Mouse (Mus musculus) heart, adult 2 months (tissue): ENCODE measurements around the gene Diaph2. TPM values are rescaled to one million over a fixed set of nuclear protein-coding genes. Genes with fewer than 3 reads are reported as not detected.

ENCODE experiments used
- DNase-seq, 2 experiments: peaks; one replicate each; pipeline ENCODE4 v3.0.0; 2021
- H3K27ac ChIP-seq: fragments of 200-600 bp; 2 replicates; pipeline ENCODE4 v1.8.1; 2022
- H3K27me3 ChIP-seq: fragments of 200-500 bp; 2 replicates; pipeline ENCODE4 v1.6.1; 2012; ENCODE audit warnings: mild to moderate bottlenecking, low read length, inconsistent platforms, mixed read lengths; ENCODE audit not compliant: control insufficient read depth, insufficient read depth
- H3K36me3 ChIP-seq: fragments of 200-500 bp; 2 replicates; pipeline ENCODE4 v1.6.1; 2012; ENCODE audit warnings: low read length, inconsistent platforms; ENCODE audit not compliant: control insufficient read depth, insufficient read depth
- H3K4me1 ChIP-seq: fragments of 200-500 bp; 2 replicates; pipeline ENCODE4 v1.6.1; 2011; ENCODE audit warnings: low read length; ENCODE audit not compliant: control insufficient read depth, insufficient read depth
- H3K4me3 ChIP-seq: fragments of 200-600 bp; 2 replicates; pipeline ENCODE4 v1.8.1; 2022
- H3K79me2 ChIP-seq: fragments of 200-500 bp; replicated peaks from 2 replicates; pipeline ENCODE4 v1.6.1; 2012; ENCODE audit warnings: mild to moderate bottlenecking, inconsistent platforms, low read length, moderate library complexity, mixed read lengths; ENCODE audit not compliant: control insufficient read depth, insufficient read depth
- H3K9ac ChIP-seq: fragments of 200-500 bp; 2 replicates; pipeline ENCODE4 v1.6.1; 2012; ENCODE audit warnings: low read depth, mild to moderate bottlenecking, control low read depth, inconsistent platforms, low read length, mixed read lengths
- CTCF ChIP-seq: fragments of 200-600 bp; IDR thresholded peaks from 2 replicates; pipeline ENCODE4 v1.8.1; 2022; ENCODE audit warnings: antibody characterized with exemption, mild to moderate bottlenecking, moderate library complexity
- EP300 ChIP-seq: fragments of 200-500 bp; IDR thresholded peaks from 2 replicates; pipeline ENCODE4 v1.6.1; 2011; ENCODE audit warnings: low read depth, low read length, control low read depth; ENCODE audit not compliant: insufficient read depth
- POLR2A ChIP-seq: fragments of 200-500 bp; IDR thresholded peaks from 2 replicates; pipeline ENCODE4 v1.6.1; 2011; ENCODE audit warnings: mild to moderate bottlenecking, low read depth, low read length, control low read depth; ENCODE audit not compliant: insufficient read depth
- WGBS: fragments of 180-500 bp; shearing (Covaris S2); methylation state at CpG from one replicate; pipeline ENCODE4 v1.1.7; 2018; 5-methylcytosine and 5-hydroxymethylcytosine counted together
- intact Hi-C: fragments of 180-260 bp; cut with DNase I; formaldehyde crosslinking; loops from one replicate; pipeline ENCODE4 v1.15.1; 2025
- polyA plus RNA-seq: library from polyadenylated mRNA; depleted of rRNA; stranded (reverse); fragments of >200 nt; gene quantifications from 2 replicates; pipeline ENCODE4 v1.2.3, GENCODE M21; 2012
- total RNA-seq, 2 experiments: library from RNA; stranded (reverse); gene quantifications; 2 replicates each; pipeline ENCODE4 v1.2.3; 2021

The Diaph2 gene
- total and polyA plus RNA-seq, 3 experiments: 3.5 to 13.5 (median 10.7) TPM

GRCm38 (mm10) chrX:129762649-129763048, 13.1 kb downstream of the Diaph2 start:
- intact Hi-C loops: no loop called here
- no peaks in the 10 kb centered on the region for H3K27me3 ChIP-seq
- TF ChIP-seq CTCF (no peak), POLR2A (no peak), EP300 (no peak)
- 79% methylated on average over 2 of the region's 2 CpGs for WGBS
- H3K36me3 ChIP-seq: peaks cover 2% of the 10 kb centered on the region; the same call in 1 of the 2 replicates
- no peak overlapping the region for H3K27ac ChIP-seq
- no peaks in the 10 kb centered on the region; the same call in 1 of the 2 replicates for H3K4me1 ChIP-seq
- no peak overlapping the region for H3K4me3 ChIP-seq
- H3K79me2 ChIP-seq: no peaks in the 10 kb centered on the region
- no peak overlapping the region for H3K9ac ChIP-seq
- no peak for DNase-seq

DNA sequence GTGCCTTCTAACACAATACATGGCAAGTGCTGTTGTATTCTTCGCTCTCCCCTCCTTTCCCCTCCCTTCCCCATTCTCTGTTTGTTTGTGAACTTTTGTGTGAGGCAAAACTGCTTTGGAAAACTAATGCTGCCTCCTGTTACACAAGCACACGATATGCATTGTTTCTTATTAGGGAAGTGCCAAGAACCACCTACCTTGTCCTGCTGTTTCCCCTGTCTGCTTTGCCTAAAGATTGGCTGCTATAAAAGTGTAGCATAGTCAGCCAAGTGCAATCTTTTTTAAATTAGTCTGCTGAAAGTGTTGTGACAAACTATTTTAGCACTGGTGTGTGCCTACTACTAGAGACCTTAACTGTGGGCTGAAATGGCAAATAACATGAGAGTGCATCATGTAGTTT, 15.8 kb downstream of the Diaph2 start:
- 43% methylated on average over 2 of the region's 2 CpGs for WGBS
- DNase-seq: no peak
- Histone ChIP-seq H3K4me3 (no peak overlapping the region), H3K79me2 (no peaks in the 10 kb centered on the region), H3K27ac (no peak overlapping the region; the same call in 1 of the 2 replicates), H3K9ac (no peak overlapping the region), H3K4me1 (no peaks in the 10 kb centered on the region; the same call in 1 of the 2 replicates), H3K27me3 (no peaks in the 10 kb centered on the region), H3K36me3 (peaks cover 2% of the 10 kb centered on the region; the same call in 1 of the 2 replicates)
- TF ChIP-seq POLR2A (no peak), CTCF (no peak), EP300 (no peak)
- intact Hi-C loops: no loop called here

GRCm38 (mm10) chrX:129766811-129767210, 17.3 kb downstream of the Diaph2 start:
- H3K79me2 ChIP-seq: no peaks in the 10 kb centered on the region
- H3K27ac ChIP-seq: no peak overlapping the region
- peaks cover 2% of the 10 kb centered on the region; the same call in 1 of the 2 replicates for H3K36me3 ChIP-seq
- no peak for DNase-seq
- intact Hi-C loops: no loop called here
- TF ChIP-seq EP300 (no peak), POLR2A (no peak), CTCF (no peak)
- H3K27me3 ChIP-seq: no peaks in the 10 kb centered on the region
- H3K9ac ChIP-seq: no peak overlapping the region
- 46% methylated on average over 1 of the region's 1 CpGs for WGBS
- H3K4me1 ChIP-seq: no peaks in the 10 kb centered on the region
- H3K4me3 ChIP-seq: no peak overlapping the region

- Histone ChIP-seq H3K27me3 (no peaks in the 10 kb centered on the region), H3K36me3 (no peaks in the 10 kb centered on the region), H3K4me3 (no peak overlapping the region), H3K4me1 (no peaks in the 10 kb centered on the region), H3K27ac (no peak overlapping the region), H3K9ac (no peak overlapping the region), H3K79me2 (no peaks in the 10 kb centered on the region)
- TF ChIP-seq POLR2A (no peak), CTCF (no peak), EP300 (no peak)
- intact Hi-C loops: no loop called here
- DNase-seq: no peak
- 35% methylated on average over 2 of the region's 2 CpGs for whole genome bisulfite sequencing
These were observed 21.1 kb downstream of the Diaph2 start for GRCm38 (mm10) chrX:129770625-129771024.

- TF ChIP-seq EP300 (no peak), CTCF (no peak), POLR2A (no peak)
- DNase-seq: no peak
- WGBS: 77% methylated on average over 11 of the region's 11 CpGs
- H3K9ac ChIP-seq: no peak overlapping the region
- no peak overlapping the region for H3K4me3 ChIP-seq
- H3K79me2 ChIP-seq: no peaks in the 10 kb centered on the region
- no peaks in the 10 kb centered on the region for H3K4me1 ChIP-seq
- no peaks in the 10 kb centered on the region for H3K36me3 ChIP-seq
- no peaks in the 10 kb centered on the region for H3K27me3 ChIP-seq
- H3K27ac ChIP-seq: no peak overlapping the region
- intact Hi-C loops: no loop called here
These were observed 24.2 kb downstream of the Diaph2 start for GRCm38 (mm10) chrX:129773556-129774255.

- no peak for DNase-seq
- intact Hi-C loops: no loop called here
- Histone ChIP-seq H3K4me3 (no peak overlapping the region), H3K36me3 (no peaks in the 10 kb centered on the region), H3K9ac (no peak overlapping the region), H3K79me2 (no peaks in the 10 kb centered on the region), H3K27me3 (no peaks in the 10 kb centered on the region), H3K27ac (no peak overlapping the region), H3K4me1 (no peaks in the 10 kb centered on the region)
- TF ChIP-seq EP300 (no peak), POLR2A (no peak), CTCF (no peak)
- WGBS: 64% methylated on average over 3 of the region's 3 CpGs
These were observed 24.9 kb downstream of the Diaph2 start for GRCm38 (mm10) chrX:129774478-129774877.
